Mouse (Mus musculus) ZHBTc4 (cell line): Measurements from ENCODE around the gene Dact3.

Experiments used
- DNase-seq: peaks from one replicate; pipeline ENCODE4 v3.0.0-alpha.2; 2011; ENCODE audit warnings: low read depth, low spot score

Dact3 gene

GRCm38 (mm10) chr7:16915461-16916340 is 40.6 kb downstream of the Dact3 start:
- no peak for DNase-seq

GRCm38 (mm10) chr7:16916342-16917265 is 41.5 kb downstream of the Dact3 start:
- no peak for DNase-seq

DNA sequence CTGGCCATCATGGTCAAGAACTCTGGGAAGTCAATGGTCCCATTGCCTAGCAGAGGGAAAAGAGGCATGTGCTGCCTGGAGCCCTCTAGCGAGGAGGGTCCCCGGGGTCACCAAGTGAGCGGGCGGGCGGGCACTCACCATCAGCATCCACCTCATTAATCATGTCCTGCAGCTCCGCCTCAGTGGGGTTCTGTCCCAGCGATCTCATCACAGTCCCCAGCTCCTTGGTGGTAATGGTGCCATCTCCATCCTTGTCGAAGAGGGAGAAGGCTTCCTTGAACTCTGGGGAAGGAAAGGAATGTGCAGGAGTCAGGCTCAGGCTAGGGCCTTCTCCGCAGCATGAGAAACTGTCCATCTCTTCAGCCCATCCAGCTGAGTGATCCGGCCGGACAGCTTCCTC is 42.3 kb downstream of the Dact3 start:
- DNase-seq, result no peak

- no peak for DNase-seq
Observed at GRCm38 (mm10) chr7:16918014-16918413, 42.9 kb downstream of the Dact3 start.

DNA sequence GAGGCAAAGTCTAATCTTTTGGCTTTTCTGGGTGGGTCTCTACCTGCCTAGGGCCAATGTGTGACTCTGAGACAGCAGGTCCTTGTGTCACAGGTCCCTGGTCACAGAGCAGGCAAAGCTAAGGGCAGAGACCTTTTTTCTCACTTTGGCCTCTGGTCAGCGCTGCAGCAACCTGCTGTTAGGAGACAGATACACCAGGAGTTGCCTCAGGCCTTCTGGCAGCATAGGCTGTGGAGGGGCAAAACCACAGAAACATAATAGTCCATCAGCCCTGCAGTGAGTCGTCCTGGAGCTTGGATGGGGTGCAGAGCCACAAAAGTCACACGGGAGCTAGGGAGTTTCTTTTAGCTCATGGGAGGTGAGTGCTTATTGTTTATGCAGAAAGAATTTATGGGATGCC is 43.6 kb downstream of the Dact3 start:
- no peak for DNase-seq

- no peak for DNase-seq
Observed at GRCm38 (mm10) chr7:16919395-16920149, 44.5 kb downstream of the Dact3 start.

DNA sequence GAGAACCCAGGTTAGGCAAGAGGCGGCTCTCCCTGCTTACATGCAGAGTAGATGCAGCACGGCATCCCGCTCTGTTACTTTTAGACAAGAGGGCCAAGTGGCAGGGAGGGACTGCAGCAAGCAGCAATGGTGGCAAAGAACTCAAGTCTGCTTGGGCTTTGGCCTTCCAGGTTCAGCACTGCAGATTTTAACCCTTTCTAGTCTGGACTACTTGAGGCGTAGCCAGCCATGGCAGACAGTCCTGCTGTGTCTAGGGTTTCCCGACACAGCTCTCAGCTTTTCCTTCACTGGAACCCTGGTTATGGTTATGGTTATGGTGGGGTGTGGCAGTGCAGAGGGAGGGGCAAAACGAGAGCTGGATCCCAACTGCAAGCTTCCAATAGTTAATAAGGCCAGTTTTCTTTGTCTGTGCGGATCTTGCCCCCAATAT is 45.0 kb downstream of the Dact3 start:
- no peak for DNase-seq

DNA sequence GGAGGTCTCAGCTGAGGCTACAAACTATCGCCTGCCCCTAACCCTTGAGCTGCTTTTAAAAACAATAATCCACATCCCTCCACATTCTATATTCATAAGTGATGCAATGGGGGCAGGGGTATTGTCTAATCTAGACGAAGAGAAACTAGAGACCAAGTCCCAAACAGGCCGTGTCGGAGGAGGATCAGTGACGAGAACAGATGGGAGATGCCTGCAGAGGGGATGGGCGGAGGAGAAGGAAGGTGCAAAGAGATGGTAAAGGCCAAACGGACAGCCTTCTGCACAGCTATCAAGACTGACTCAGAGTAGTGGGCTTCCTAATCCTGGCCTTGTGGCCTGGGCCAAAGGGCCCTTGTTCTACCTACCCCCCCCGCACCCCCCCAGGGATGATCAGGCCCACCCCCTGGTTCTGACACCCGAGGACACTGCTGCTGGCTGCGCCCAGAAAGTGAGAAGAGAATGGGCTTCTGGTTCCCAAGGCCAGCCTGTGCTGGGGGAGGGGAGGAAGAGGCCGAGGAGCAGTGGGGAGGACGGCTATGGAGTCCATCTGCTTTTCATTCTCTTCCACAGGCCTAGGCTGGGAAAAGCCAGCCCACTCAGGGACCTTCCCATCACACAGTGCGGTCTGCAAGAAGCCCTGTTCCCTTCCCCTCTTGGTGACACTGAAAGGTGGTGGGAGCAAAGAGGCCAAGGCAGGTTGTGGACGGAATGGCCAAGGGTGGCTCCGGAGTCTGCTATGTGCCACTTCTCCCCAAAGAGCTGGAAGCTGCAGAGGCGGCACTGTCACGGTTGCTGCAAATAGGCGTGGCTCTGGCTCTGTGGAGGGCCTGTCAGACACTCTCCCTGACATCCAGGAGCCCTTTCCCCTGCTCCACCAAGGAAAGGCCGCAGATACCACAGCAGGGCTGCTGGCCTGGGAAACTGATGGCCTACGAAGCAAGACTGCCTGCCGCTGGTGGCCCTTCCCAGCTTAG is 46.0 kb downstream of the Dact3 start:
- no peak for DNase-seq

DNA sequence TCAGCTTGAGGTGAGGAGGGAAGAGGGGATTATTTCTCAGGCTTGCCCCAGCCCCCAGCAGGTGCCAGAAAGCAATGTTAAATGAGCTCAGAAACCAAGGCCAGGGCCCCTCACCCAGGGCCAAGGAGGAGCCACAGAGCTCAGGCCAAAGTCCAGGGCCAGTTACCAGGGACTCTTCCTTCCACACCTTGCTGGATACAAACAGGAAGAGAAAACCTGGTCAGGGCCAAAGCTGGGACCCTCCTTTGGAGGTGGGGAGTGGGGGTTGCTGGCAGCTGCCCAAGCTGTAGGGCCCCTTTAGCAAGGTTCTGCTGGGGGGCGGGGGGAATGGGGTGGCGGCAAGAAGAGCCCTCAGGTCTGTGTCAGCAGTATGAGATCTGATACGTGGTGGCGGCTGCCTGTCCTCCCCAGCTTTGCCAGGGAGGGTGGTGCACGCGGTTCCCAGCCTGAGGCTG is 46.8 kb downstream of the Dact3 start:
- DNase-seq, result no peak

GRCm38 (mm10) chr7:16922360-16922973 is 47.4 kb downstream of the Dact3 start:
- DNase-seq, result no peak

- DNase-seq, result peak; percentile 25
Observed at GRCm38 (mm10) chr7:16923283-16924036, 48.3 kb downstream of the Dact3 start.

- peak; percentile 100 for DNase-seq
Observed at GRCm38 (mm10) chr7:16924037-16924834, 49.1 kb downstream of the Dact3 start, which contains the start of gene Calm3. Calm3 (minus strand) TSS chr7:16924114.

DNA sequence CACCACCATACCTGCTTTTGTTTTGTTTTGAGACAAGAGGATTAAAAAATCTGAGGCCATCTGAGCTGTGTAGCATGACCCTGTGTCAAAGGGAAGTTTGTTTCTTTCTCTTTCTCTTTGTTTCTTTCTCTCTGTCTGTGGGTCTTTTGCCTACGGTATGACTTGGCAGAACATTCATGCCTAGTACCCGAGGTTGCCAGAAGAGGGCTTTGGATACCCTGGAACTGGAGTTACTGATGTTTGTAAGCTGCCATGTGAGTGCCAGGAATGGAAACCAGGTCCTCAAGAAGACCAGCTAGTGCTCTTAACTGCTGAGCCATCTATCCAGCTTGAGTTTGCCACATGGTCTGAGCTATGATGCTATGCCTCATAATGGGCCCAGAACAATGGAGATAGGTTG is 53.2 kb downstream of the Dact3 start:
- no peak for DNase-seq

DNA sequence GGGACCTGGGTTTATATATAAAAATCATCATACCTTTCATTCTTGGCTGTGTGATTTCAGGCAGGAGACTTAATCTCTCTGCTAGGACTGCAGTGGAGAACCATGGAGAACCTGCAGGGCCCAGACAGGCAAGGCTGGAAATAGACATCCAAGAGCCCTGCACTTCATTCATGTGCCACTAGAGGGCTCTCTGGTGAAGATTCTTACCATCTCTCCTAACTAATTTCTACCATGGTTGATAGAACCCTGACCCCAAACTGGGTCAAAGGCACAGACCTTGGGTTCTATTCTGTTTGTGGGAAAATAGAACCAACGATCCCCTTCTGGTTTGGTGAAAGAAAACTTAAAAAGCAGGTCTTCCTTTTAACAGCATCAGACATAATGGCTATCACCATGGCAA is 55.7 kb downstream of the Dact3 start:
- DNase-seq, result peak; percentile 78

- peak; percentile 86 for DNase-seq
Observed at GRCm38 (mm10) chr7:16931968-16932627, 57.0 kb downstream of the Dact3 start.

DNA sequence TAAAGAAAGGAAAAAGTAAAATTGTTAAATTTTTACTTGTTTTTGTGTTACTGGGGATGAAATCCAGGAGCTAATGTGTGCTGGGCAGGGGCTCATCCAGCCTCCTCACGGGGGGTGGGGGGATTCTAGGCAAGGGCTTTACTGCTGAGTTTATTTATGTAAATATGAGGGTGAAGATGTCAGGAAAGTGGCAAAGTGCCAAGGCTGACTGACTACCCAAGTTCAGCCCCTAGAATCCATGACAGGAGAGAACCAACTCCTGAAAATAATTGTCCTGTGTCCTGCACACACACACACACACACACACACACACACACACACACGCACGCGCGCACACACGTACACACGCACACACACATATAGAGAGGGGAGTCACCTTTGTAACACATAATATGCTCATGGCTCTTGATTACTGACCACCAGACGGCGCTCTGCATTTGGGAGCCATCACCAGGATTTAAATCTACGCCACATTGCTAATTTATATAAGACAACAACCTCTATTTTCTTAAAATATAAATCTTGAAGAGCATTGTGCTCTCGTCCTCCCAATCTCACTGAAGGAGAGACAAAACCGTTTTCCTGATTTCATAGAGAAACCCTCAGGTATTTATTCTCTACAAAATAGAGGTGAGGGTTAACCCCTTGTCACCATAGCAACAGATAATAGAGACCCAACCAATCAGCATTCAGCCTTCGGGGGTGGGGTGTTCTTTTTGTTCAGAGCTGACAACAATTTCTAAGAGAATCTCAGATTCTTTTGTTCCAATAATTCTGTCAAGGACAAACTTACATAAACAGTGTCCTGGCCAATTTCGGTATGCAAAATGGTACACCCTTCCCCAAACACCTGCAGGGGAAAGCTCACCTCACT is 57.8 kb downstream of the Dact3 start:
- DNase-seq, result peak; percentile 85
